Mouse (Mus musculus) lung, postnatal 0 days (tissue): Measurements from ENCODE around the gene Brap. TPM values are rescaled to one million over a fixed set of nuclear protein-coding genes. Genes with fewer than 3 reads are reported as not detected.

Source experiments
- ATAC-seq: fragments of 200-750 bp; cut with Nextera tagmentation; 2 replicates; pipeline ENCODE4 v1.8.0; 2017; ENCODE audit warnings: moderate library complexity
- DNase-seq: peaks from one replicate; pipeline ENCODE4 v3.0.0-alpha.2; 2016; ENCODE audit warnings: low spot score
- H3K27ac ChIP-seq: fragments of 300-500 bp; sonication (generic); 2 replicates; pipeline ENCODE4 v1.5.1; 2014; ENCODE audit warnings: antibody characterized with exemption, mild to moderate bottlenecking, low read length, mixed read lengths
- H3K27me3 ChIP-seq: fragments of 300-500 bp; sonication (generic); replicated peaks from 2 replicates; pipeline ENCODE4 v1.6.1; 2014; ENCODE audit warnings: low read length, mixed read lengths; ENCODE audit not compliant: insufficient read depth
- H3K36me3 ChIP-seq: fragments of 300-500 bp; sonication (generic); 2 replicates; pipeline ENCODE4 v1.6.1; 2014; ENCODE audit warnings: low read length, mixed read lengths; ENCODE audit not compliant: insufficient read depth
- H3K4me1 ChIP-seq: fragments of 300-500 bp; sonication (generic); 2 replicates; pipeline ENCODE4 v1.6.1; 2014; ENCODE audit warnings: antibody characterized with exemption, low read depth, low read length, mixed read lengths; ENCODE audit not compliant: insufficient read depth
- H3K4me2 ChIP-seq: fragments of 300-500 bp; sonication (generic); replicated peaks from 2 replicates; pipeline ENCODE4 v1.6.1; 2014; ENCODE audit warnings: low read depth, mild to moderate bottlenecking, low read length, moderate library complexity, mixed read lengths
- H3K4me3 ChIP-seq: fragments of 300-500 bp; sonication (generic); 2 replicates; pipeline ENCODE4 v1.5.1; 2014; ENCODE audit warnings: low read depth, low read length
- H3K9ac ChIP-seq: fragments of 300-500 bp; sonication (generic); replicated peaks from 2 replicates; pipeline ENCODE4 v1.6.1; 2014; ENCODE audit warnings: low read depth, mild to moderate bottlenecking
- H3K9me3 ChIP-seq: fragments of 300-500 bp; sonication (generic); 2 replicates; pipeline ENCODE4 v1.6.1; 2016; ENCODE audit warnings: low read length, mixed read lengths
- CTCF ChIP-seq: IDR thresholded peaks from 2 replicates; pipeline ENCODE4 v1.5.1; 2016; ENCODE audit warnings: antibody characterized with exemption, mild to moderate bottlenecking
- EP300 ChIP-seq: IDR thresholded peaks from 2 replicates; pipeline ENCODE4 v1.6.1; 2016; ENCODE audit warnings: antibody characterized with exemption, mild to moderate bottlenecking, control low read depth
- WGBS: fragments of 180-500 bp; shearing (Covaris S2); extraction: QIAGEN DNeasy Blood & Tissue Kit; methylation state at CpG from one replicate; pipeline ENCODE4 v1.1.7; 2014; 5-methylcytosine and 5-hydroxymethylcytosine counted together
- polyA plus RNA-seq: library from polyadenylated mRNA; unstranded; fragments of >200 nt; fragmentation: Nextera tagmentation; extraction: Ambion mirVana; gene quantifications from 2 replicates; pipeline ENCODE4 v1.2.1, GENCODE M21; 2015

The Brap gene
- polyA plus RNA-seq, 1 experiment from 2014 or later, result 37.6 TPM

DNA sequence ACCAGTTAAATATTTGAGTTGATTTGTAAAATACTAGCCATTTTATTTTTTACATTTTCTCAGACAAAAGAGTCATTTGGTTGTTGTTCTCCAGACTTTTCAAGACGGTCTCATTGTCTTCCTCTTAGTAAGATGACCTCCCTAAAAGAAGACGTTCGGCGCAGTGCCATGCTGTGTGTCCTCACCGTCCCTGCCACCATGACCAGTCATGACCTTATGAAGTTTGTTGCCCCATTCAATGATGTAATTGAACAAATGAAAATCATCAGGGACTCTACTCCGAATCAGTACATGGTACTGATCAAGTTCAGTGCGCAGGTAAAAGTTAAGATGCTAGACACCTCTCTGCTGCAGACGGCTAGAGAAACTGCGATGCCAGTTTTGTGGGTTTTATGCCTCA lies 4.6 kb downstream of the Brap start:
- ATAC-seq, result no peak
- no peak for TF ChIP-seq CTCF
- no peak for TF ChIP-seq EP300
- WGBS, result 96% methylated on average over 9 of the region's 9 CpGs

DNA sequence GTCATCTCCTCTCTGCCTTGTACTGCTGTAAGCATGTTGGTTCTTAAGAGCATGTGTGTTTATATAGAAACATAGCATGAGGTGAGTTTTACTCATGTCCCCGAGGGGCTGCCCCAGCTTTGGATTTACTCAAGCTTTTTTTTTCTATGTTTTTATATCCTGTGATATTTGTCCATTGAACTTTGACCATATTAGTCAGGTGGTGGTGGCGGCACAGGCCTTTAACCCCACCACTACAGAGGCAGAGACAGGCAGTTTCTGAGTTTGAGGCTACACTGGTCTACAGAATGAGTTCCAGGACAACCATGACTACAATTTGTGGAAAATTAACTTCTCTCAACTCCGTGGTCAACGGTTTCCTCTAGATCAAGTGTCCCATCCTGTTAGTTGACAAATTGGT lies 6.7 kb downstream of the Brap start:
- TF ChIP-seq CTCF (no peak), EP300 (no peak)
- WGBS, result 72% methylated on average over 4 of the region's 4 CpGs
- no peaks in the 10 kb centered on the region for H3K9me3 ChIP-seq
- H3K27ac ChIP-seq, result no peak overlapping the region
- no peaks in the 10 kb centered on the region; the same call in 1 of the 2 replicates for H3K4me1 ChIP-seq
- H3K4me2 ChIP-seq, result no peak overlapping the region
- no peak for ATAC-seq
- no peak overlapping the region for H3K9ac ChIP-seq
- H3K4me3 ChIP-seq, result no peak overlapping the region
- no peaks in the 10 kb centered on the region for H3K36me3 ChIP-seq
- H3K27me3 ChIP-seq, result no peaks in the 10 kb centered on the region
- no peak for DNase-seq

More for the DNA sequence above, 4.6 kb downstream of the Brap start:
- DNase-seq, result no peak
- H3K9me3 ChIP-seq, result no peaks in the 10 kb centered on the region
- no peak overlapping the region for H3K4me3 ChIP-seq
- peaks cover 8% of the 10 kb centered on the region; the same call in 1 of the 2 replicates for H3K4me1 ChIP-seq
- no peaks in the 10 kb centered on the region for H3K36me3 ChIP-seq
- no peak overlapping the region for H3K4me2 ChIP-seq
- no peak overlapping the region for H3K9ac ChIP-seq
- H3K27ac ChIP-seq, result no peak overlapping the region
- no peaks in the 10 kb centered on the region for H3K27me3 ChIP-seq

- WGBS, result 42% methylated on average over 6 of the region's 6 CpGs
- TF ChIP-seq EP300, result no peak
- TF ChIP-seq CTCF, result no peak
- Histone ChIP-seq H3K9ac (no peak overlapping the region), H3K27ac (peak overlapping the region; percentile 40; the same call in 1 of the 2 replicates), H3K4me2 (no peak overlapping the region), H3K9me3 (no peaks in the 10 kb centered on the region), H3K36me3 (0 out of 2 replicates have a peak, but pooled peaks cover 4% of the 10 kb centered on the region), H3K4me3 (no peak overlapping the region), H3K27me3 (no peaks in the 10 kb centered on the region), H3K4me1 (no peaks in the 10 kb centered on the region; the same call in 1 of the 2 replicates)
- peak; percentile 50 for ATAC-seq
- peak; percentile 35 for DNase-seq
These were observed 8.0 kb downstream of the Brap start for GRCm38 (mm10) chr5:121668411-121668810.

DNA sequence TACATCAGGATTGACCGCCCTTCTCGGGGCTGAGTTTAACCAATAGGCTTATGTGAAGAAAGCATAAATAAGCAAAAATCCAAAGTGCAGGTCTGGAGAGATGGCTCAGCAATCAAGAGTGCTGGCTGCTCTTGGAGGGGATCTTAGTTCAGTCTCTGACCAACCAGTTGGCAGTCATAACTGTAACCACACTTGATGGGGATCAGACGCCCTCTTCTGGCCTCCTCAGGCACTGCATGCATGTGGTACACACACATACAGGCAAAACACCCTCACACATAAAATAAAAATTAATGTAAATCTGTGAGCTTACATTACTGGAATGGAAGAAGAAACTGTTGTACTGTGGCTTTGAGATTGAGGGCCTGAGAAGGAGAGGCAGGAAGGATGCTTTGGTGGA lies 10.0 kb downstream of the Brap start:
- H3K27ac ChIP-seq, result no peak overlapping the region
- WGBS, result 87% methylated on average over 3 of the region's 3 CpGs

GRCm38 (mm10) chr5:121682250-121682649 lies 21.9 kb downstream of the Brap start:
- TF ChIP-seq CTCF, result no peak
- TF ChIP-seq EP300, result no peak
- H3K27ac ChIP-seq, result no peak overlapping the region
- no peaks in the 10 kb centered on the region for H3K4me1 ChIP-seq
- H3K27me3 ChIP-seq, result no peaks in the 10 kb centered on the region
- WGBS, result 98% methylated on average over 2 of the region's 2 CpGs
- peaks cover 70% of the 10 kb centered on the region for H3K36me3 ChIP-seq
- no peak overlapping the region for H3K9ac ChIP-seq
- H3K4me2 ChIP-seq, result no peak overlapping the region
- no peak for ATAC-seq
- DNase-seq, result no peak
- no peak overlapping the region for H3K4me3 ChIP-seq
- no peaks in the 10 kb centered on the region for H3K9me3 ChIP-seq

More for the DNA sequence above, 10.0 kb downstream of the Brap start:
- no peak overlapping the region for H3K4me3 ChIP-seq
- H3K9ac ChIP-seq, result no peak overlapping the region
- 0 out of 2 replicates have a peak, but pooled peaks cover 14% of the 10 kb centered on the region for H3K36me3 ChIP-seq
- TF ChIP-seq EP300, result no peak
- TF ChIP-seq CTCF, result peak; percentile 64
- no peaks in the 10 kb centered on the region for H3K27me3 ChIP-seq
- H3K4me1 ChIP-seq, result no peaks in the 10 kb centered on the region; the same call in 1 of the 2 replicates
- no peaks in the 10 kb centered on the region for H3K9me3 ChIP-seq
- DNase-seq (peak; percentile 21), ATAC-seq (no peak)
- no peak overlapping the region for H3K4me2 ChIP-seq

- Histone ChIP-seq H3K4me2 (no peak overlapping the region), H3K9ac (no peak overlapping the region), H3K27ac (no peak overlapping the region), H3K4me3 (no peak overlapping the region), H3K4me1 (no peaks in the 10 kb centered on the region), H3K27me3 (no peaks in the 10 kb centered on the region), H3K9me3 (no peaks in the 10 kb centered on the region), H3K36me3 (peaks cover 52% of the 10 kb centered on the region)
- DNase-seq, result no peak
- WGBS, result 84% methylated on average over 6 of the region's 6 CpGs
- no peak; the same call in 1 of the 2 replicates for ATAC-seq
- TF ChIP-seq CTCF, result no peak
- TF ChIP-seq EP300, result no peak
These were observed 25.1 kb downstream of the Brap start for GRCm38 (mm10) chr5:121685495-121685894.
